Mouse (Mus musculus) E14TG2a.4 (cell line): Measurements from ENCODE around the gene Zfp385c.

Experiments used
- CTCF ChIP-seq: conservative IDR thresholded peaks from 2 replicates; pipeline ENCODE4 v1.5.1; 2014; ENCODE audit warnings: low read length
- NANOG ChIP-seq: IDR thresholded peaks from 2 replicates; pipeline ENCODE4 v1.6.1; 2014; ENCODE audit warnings: borderline replicate concordance, low read length, mixed read lengths
- POU5F1 ChIP-seq: IDR thresholded peaks from 2 replicates; pipeline ENCODE4 v1.6.1; 2014; ENCODE audit warnings: low read length, borderline replicate concordance

GRCm38 (mm10) chr11:100659806-100660205 is 32.4 kb downstream of the Zfp385c start:
- TF ChIP-seq CTCF (no peak), POU5F1 (no peak), NANOG (no peak)
